Mouse (Mus musculus): ENCODE results near the gene Ccdc78. TPM values are rescaled to one million over a fixed set of nuclear protein-coding genes. Genes with fewer than 3 reads are reported as not detected.
A peak's percentile ranks its signal among the peaks of the same experiment; 100 is the strongest.
"Not testable (repeated sequence)": the region's sequence is repeated elsewhere in the genome, so short reads cannot be mapped to it uniquely, and the experiment has no call there.

Ccdc78 gene
- polyA plus RNA-seq, 1 experiment from 2014 or later: not detected

- no peaks in the 10 kb centered on the region for H3K9me3 ChIP-seq (ENCODE audit: control insufficient read depth, low read length)
- H3K4me2 ChIP-seq (ENCODE audit: low read length): no peak overlapping the region
- H3K9ac ChIP-seq (ENCODE audit: low read length): no peak overlapping the region
- ATAC-seq (ENCODE audit: insufficient number of reproducible peaks, insufficient read depth, low FRiP score, low read depth): no peak
- no peak overlapping the region for H3K27ac ChIP-seq (replicated peaks in 1 of 2; ENCODE audit: control insufficient read depth in 1 of 2, insufficient read depth in 1 of 2, low read depth in 2 of 2, low read length in 2 of 2)
- H3K36me3 ChIP-seq (ENCODE audit: control insufficient read depth, insufficient read depth, low read length): no peaks in the 10 kb centered on the region
- H3K4me1 ChIP-seq (ENCODE audit: control insufficient read depth in 2 of 2, insufficient read depth in 2 of 2, low read length in 2 of 2): peaks cover 9 to 15% of the 10 kb centered on the region in 2 experiments
- WGBS: 84% methylated on average over 4 of the region's 4 CpGs
- H3K4me3 ChIP-seq (ENCODE audit: control insufficient read depth in 1 of 2, insufficient read depth in 1 of 2, low read depth in 1 of 2, low read length in 2 of 2): no peak overlapping the region
- peaks cover 37% of the 10 kb centered on the region for H3K27me3 ChIP-seq (ENCODE audit: control insufficient read depth, insufficient read depth, low read length)
Observed at GRCm38 (mm10) chr17:25806507-25806906, 20.1 kb downstream of the Ccdc78 start.

GRCm38 (mm10) chr17:25807452-25807851, 21.1 kb downstream of the Ccdc78 start:
- Histone ChIP-seq H3K4me1 (ENCODE audit: control insufficient read depth in 2 of 2, insufficient read depth in 2 of 2, low read length in 2 of 2) (peaks cover 9 to 15% of the 10 kb centered on the region in 2 experiments), H3K27me3 (ENCODE audit: control insufficient read depth, insufficient read depth, low read length) (peaks cover 47% of the 10 kb centered on the region)
- 46% methylated on average over 2 of the region's 2 CpGs for WGBS
- not testable (repeated sequence) for H3K4me3 ChIP-seq (ENCODE audit: control insufficient read depth in 1 of 2, insufficient read depth in 1 of 2, low read depth in 1 of 2, low read length in 2 of 2); H3K4me2 ChIP-seq (ENCODE audit: low read length); ATAC-seq (ENCODE audit: insufficient number of reproducible peaks, insufficient read depth, low FRiP score, low read depth); H3K9me3 ChIP-seq (ENCODE audit: control insufficient read depth, low read length); H3K27ac ChIP-seq (replicated peaks in 1 of 2; ENCODE audit: control insufficient read depth in 1 of 2, insufficient read depth in 1 of 2, low read depth in 2 of 2, low read length in 2 of 2); H3K36me3 ChIP-seq (ENCODE audit: control insufficient read depth, insufficient read depth, low read length); H3K9ac ChIP-seq (ENCODE audit: low read length)

- Histone ChIP-seq H3K36me3 (ENCODE audit: control insufficient read depth, insufficient read depth, low read length) (no peaks in the 10 kb centered on the region), H3K4me1 (ENCODE audit: control insufficient read depth in 2 of 2, insufficient read depth in 2 of 2, low read length in 2 of 2) (peaks cover 4 to 10% of the 10 kb centered on the region in 2 experiments; a peak in 2 of 4 replicates), H3K4me2 (ENCODE audit: low read length) (peak overlapping the region; percentile 96), H3K9ac (ENCODE audit: low read length) (no peak overlapping the region), H3K27ac (replicated peaks in 1 of 2; ENCODE audit: control insufficient read depth in 1 of 2, insufficient read depth in 1 of 2, low read depth in 2 of 2, low read length in 2 of 2) (no peak overlapping the region), H3K9me3 (ENCODE audit: control insufficient read depth, low read length) (no peaks in the 10 kb centered on the region), H3K27me3 (ENCODE audit: control insufficient read depth, insufficient read depth, low read length) (peaks cover 52% of the 10 kb centered on the region), H3K4me3 (ENCODE audit: control insufficient read depth in 1 of 2, insufficient read depth in 1 of 2, low read depth in 1 of 2, low read length in 2 of 2) (peak overlapping the region in 1 of 2 experiments; percentile 64; a peak in 1 of 4 replicates)
- 36% methylated on average over 5 of the region's 5 CpGs for WGBS
- ATAC-seq (ENCODE audit: insufficient number of reproducible peaks, insufficient read depth, low FRiP score, low read depth): no peak
Observed at GRCm38 (mm10) chr17:25808028-25808427, 21.6 kb downstream of the Ccdc78 start.

- no peak within 1 kb of the TSS for H3K27ac ChIP-seq (replicated peaks in 1 of 2; ENCODE audit: control insufficient read depth in 1 of 2, insufficient read depth in 1 of 2, low read depth in 2 of 2, low read length in 2 of 2)
- under 1% methylated on average over 69 of the region's 100 CpGs for WGBS
- peak within 1 kb of the TSS; percentile 96 for H3K4me2 ChIP-seq (ENCODE audit: low read length)
- peaks cover 54% of the 10 kb centered on the region for H3K27me3 ChIP-seq (ENCODE audit: control insufficient read depth, insufficient read depth, low read length)
- peak; percentile 73 for ATAC-seq (ENCODE audit: insufficient number of reproducible peaks, insufficient read depth, low FRiP score, low read depth)
- H3K9me3 ChIP-seq (ENCODE audit: control insufficient read depth, low read length): no peaks in the 10 kb centered on the region
- peak within 1 kb of the TSS; percentile 41 to 64 for H3K4me3 ChIP-seq (ENCODE audit: control insufficient read depth in 1 of 2, insufficient read depth in 1 of 2, low read depth in 1 of 2, low read length in 2 of 2)
- no peaks in the 10 kb centered on the region for H3K36me3 ChIP-seq (ENCODE audit: control insufficient read depth, insufficient read depth, low read length)
- peaks cover 0 to 10% of the 10 kb centered on the region in 2 experiments; a peak in 1 of 4 replicates for H3K4me1 ChIP-seq (ENCODE audit: control insufficient read depth in 2 of 2, insufficient read depth in 2 of 2, low read length in 2 of 2)
- peak within 1 kb of the TSS; percentile 70 for H3K9ac ChIP-seq (ENCODE audit: low read length)
Observed at GRCm38 (mm10) chr17:25808789-25809605, 22.6 kb downstream of the Ccdc78 start, which contains the start of gene Fbxl16. Gene Fbxl16 (plus strand): TSS chr17:25809085.

- Histone ChIP-seq H3K4me2 (ENCODE audit: low read length) (peak overlapping the region; percentile 96), H3K9ac (ENCODE audit: low read length) (peak overlapping the region; percentile 70), H3K36me3 (ENCODE audit: control insufficient read depth, insufficient read depth, low read length) (no peaks in the 10 kb centered on the region), H3K27me3 (ENCODE audit: control insufficient read depth, insufficient read depth, low read length) (peaks cover 57% of the 10 kb centered on the region), H3K9me3 (ENCODE audit: control insufficient read depth, low read length) (no peaks in the 10 kb centered on the region), H3K4me1 (ENCODE audit: control insufficient read depth in 2 of 2, insufficient read depth in 2 of 2, low read length in 2 of 2) (peaks cover 0 to 10% of the 10 kb centered on the region in 2 experiments; a peak in 1 of 4 replicates), H3K27ac (replicated peaks in 1 of 2; ENCODE audit: control insufficient read depth in 1 of 2, insufficient read depth in 1 of 2, low read depth in 2 of 2, low read length in 2 of 2) (no peak overlapping the region), H3K4me3 (ENCODE audit: control insufficient read depth in 1 of 2, insufficient read depth in 1 of 2, low read depth in 1 of 2, low read length in 2 of 2) (peak overlapping the region; percentile 41 to 64)
- no peak for ATAC-seq (ENCODE audit: insufficient number of reproducible peaks, insufficient read depth, low FRiP score, low read depth)
- 10% methylated on average over 25 of the region's 25 CpGs for WGBS
Observed at GRCm38 (mm10) chr17:25809606-25810340, 23.4 kb downstream of the Ccdc78 start.

GRCm38 (mm10) chr17:25810890-25811289, 24.5 kb downstream of the Ccdc78 start:
- H3K4me3 ChIP-seq (ENCODE audit: control insufficient read depth in 1 of 2, insufficient read depth in 1 of 2, low read depth in 1 of 2, low read length in 2 of 2): no peak overlapping the region
- WGBS: 63% methylated on average over 4 of the region's 4 CpGs
- no peaks in the 10 kb centered on the region for H3K36me3 ChIP-seq (ENCODE audit: control insufficient read depth, insufficient read depth, low read length)
- no peak for ATAC-seq (ENCODE audit: insufficient number of reproducible peaks, insufficient read depth, low FRiP score, low read depth)
- no peak overlapping the region for H3K4me2 ChIP-seq (ENCODE audit: low read length)
- H3K9me3 ChIP-seq (ENCODE audit: control insufficient read depth, low read length): no peaks in the 10 kb centered on the region
- no peak overlapping the region for H3K27ac ChIP-seq (replicated peaks in 1 of 2; ENCODE audit: control insufficient read depth in 1 of 2, insufficient read depth in 1 of 2, low read depth in 2 of 2, low read length in 2 of 2)
- H3K9ac ChIP-seq (ENCODE audit: low read length): no peak overlapping the region
- peaks cover 67% of the 10 kb centered on the region for H3K27me3 ChIP-seq (ENCODE audit: control insufficient read depth, insufficient read depth, low read length)
- H3K4me1 ChIP-seq (ENCODE audit: control insufficient read depth in 2 of 2, insufficient read depth in 2 of 2, low read length in 2 of 2): peaks cover 0 to 10% of the 10 kb centered on the region in 2 experiments; a peak in 1 of 4 replicates

- Histone ChIP-seq H3K27ac (replicated peaks in 1 of 2; ENCODE audit: control insufficient read depth in 1 of 2, insufficient read depth in 1 of 2, low read depth in 2 of 2, low read length in 2 of 2) (no peak overlapping the region), H3K36me3 (ENCODE audit: control insufficient read depth, insufficient read depth, low read length) (no peaks in the 10 kb centered on the region), H3K4me1 (ENCODE audit: control insufficient read depth in 2 of 2, insufficient read depth in 2 of 2, low read length in 2 of 2) (peaks cover 0 to 10% of the 10 kb centered on the region in 2 experiments; a peak in 1 of 4 replicates), H3K4me3 (ENCODE audit: control insufficient read depth in 1 of 2, insufficient read depth in 1 of 2, low read depth in 1 of 2, low read length in 2 of 2) (no peak overlapping the region), H3K4me2 (ENCODE audit: low read length) (no peak overlapping the region), H3K9me3 (ENCODE audit: control insufficient read depth, low read length) (no peaks in the 10 kb centered on the region), H3K27me3 (ENCODE audit: control insufficient read depth, insufficient read depth, low read length) (peaks cover 83% of the 10 kb centered on the region), H3K9ac (ENCODE audit: low read length) (no peak overlapping the region)
- 1% methylated on average over 20 of the region's 20 CpGs for WGBS
- no peak for ATAC-seq (ENCODE audit: insufficient number of reproducible peaks, insufficient read depth, low FRiP score, low read depth)
Observed at GRCm38 (mm10) chr17:25813471-25813870, 27.1 kb downstream of the Ccdc78 start.
